Mouse (Mus musculus) hindbrain, postnatal 0 days (tissue): ENCODE measurements around the gene Mlc1. TPM values are rescaled to one million over a fixed set of nuclear protein-coding genes. Genes with fewer than 3 reads are reported as not detected.
A peak's percentile ranks its signal among the peaks of the same experiment; 100 is the strongest.

ENCODE experiments used
- ATAC-seq: fragments of 200-750 bp; cut with Nextera tagmentation; 2 replicates; pipeline ENCODE4 v1.8.0; 2017; ENCODE audit warnings: mild to moderate bottlenecking, moderate TSS enrichment, moderate library complexity
- DNase-seq: peaks from one replicate; pipeline ENCODE4 v3.0.0-alpha.2; 2015; ENCODE audit warnings: low spot score
- H3K27ac ChIP-seq: fragments of 300-500 bp; sonication (generic); 2 replicates; pipeline ENCODE4 v1.5.1; 2014; ENCODE audit warnings: mild to moderate bottlenecking
- H3K27me3 ChIP-seq: fragments of 300-500 bp; sonication (generic); 2 replicates; pipeline ENCODE4 v1.6.1; 2014; ENCODE audit warnings: low read length, mixed read lengths; ENCODE audit not compliant: insufficient read depth
- H3K36me3 ChIP-seq: fragments of 300-500 bp; sonication (generic); 2 replicates; pipeline ENCODE4 v1.6.1; 2014; ENCODE audit warnings: low read length, mixed read lengths; ENCODE audit not compliant: insufficient read depth
- H3K4me1 ChIP-seq: fragments of 300-500 bp; sonication (generic); 2 replicates; pipeline ENCODE4 v1.6.1; 2014; ENCODE audit warnings: antibody characterized with exemption, low read length, mixed read lengths; ENCODE audit not compliant: insufficient read depth
- H3K4me2 ChIP-seq: fragments of 300-500 bp; sonication (generic); 2 replicates; pipeline ENCODE4 v1.6.1; 2014; ENCODE audit warnings: low read depth, mild to moderate bottlenecking, low read length, moderate library complexity, mixed read lengths
- H3K4me3 ChIP-seq: fragments of 300-500 bp; sonication (generic); 2 replicates; pipeline ENCODE4 v1.5.1; 2014; ENCODE audit warnings: low read length
- H3K9ac ChIP-seq: fragments of 300-500 bp; sonication (generic); replicated peaks from 2 replicates; pipeline ENCODE4 v1.6.1; 2014; ENCODE audit warnings: mild to moderate bottlenecking, low read length, moderate library complexity, mixed read lengths
- H3K9me3 ChIP-seq: fragments of 300-500 bp; sonication (generic); 2 replicates; pipeline ENCODE4 v1.6.1; 2016; ENCODE audit warnings: low read length, mixed read lengths
- CTCF ChIP-seq: IDR thresholded peaks from 2 replicates; pipeline ENCODE4 v1.5.1; 2016; ENCODE audit warnings: antibody characterized with exemption, control low read depth, low read depth
- WGBS: fragments of 180-500 bp; shearing (Covaris S2); extraction: QIAGEN DNeasy Blood & Tissue Kit; methylation state at CpG from one replicate; pipeline ENCODE4 v1.1.7; 2014; 5-methylcytosine and 5-hydroxymethylcytosine counted together
- polyA plus RNA-seq: library from polyadenylated mRNA; unstranded; fragments of >200 nt; fragmentation: Nextera tagmentation; extraction: Ambion mirVana; gene quantifications from 2 replicates; pipeline ENCODE4 v1.2.1, GENCODE M21; 2015
- total RNA-seq: library from RNA; depleted of rRNA; stranded (reverse); fragments of >200 nt; gene quantifications from 2 replicates; pipeline ENCODE4 v1.2.3, GENCODE M21; 2014

Mlc1 gene
- total and polyA plus RNA-seq, 2 experiments from 2014 or later: 72.5 to 111 TPM

GRCm38 (mm10) chr15:88964070-88964578 is 14.7 kb downstream of the Mlc1 start:
- H3K27ac ChIP-seq: no peak overlapping the region
- DNase-seq: no peak
- H3K27me3 ChIP-seq: no peaks in the 10 kb centered on the region
- WGBS: 95% methylated on average over 2 of the region's 2 CpGs
- no peaks in the 10 kb centered on the region for H3K36me3 ChIP-seq
- TF ChIP-seq CTCF: no peak
- H3K4me1 ChIP-seq: no peaks in the 10 kb centered on the region
- no peaks in the 10 kb centered on the region for H3K9me3 ChIP-seq
- no peak for ATAC-seq
- no peak overlapping the region for H3K4me2 ChIP-seq
- no peak overlapping the region for H3K9ac ChIP-seq
- no peak overlapping the region for H3K4me3 ChIP-seq

- no peak overlapping the region for H3K27ac ChIP-seq
- no peak for TF ChIP-seq CTCF
- peaks cover 5% of the 10 kb centered on the region; the same call in 1 of the 2 replicates for H3K4me1 ChIP-seq
- no peaks in the 10 kb centered on the region for H3K27me3 ChIP-seq
- no peaks in the 10 kb centered on the region for H3K36me3 ChIP-seq
- no peak for DNase-seq
- WGBS: 81% methylated on average over 4 of the region's 4 CpGs
- no peaks in the 10 kb centered on the region for H3K9me3 ChIP-seq
- no peak for ATAC-seq
- no peak overlapping the region for H3K4me2 ChIP-seq
- no peak overlapping the region for H3K4me3 ChIP-seq
- no peak overlapping the region for H3K9ac ChIP-seq
These were observed 21.3 kb downstream of the Mlc1 start for GRCm38 (mm10) chr15:88957522-88957921.

DNA sequence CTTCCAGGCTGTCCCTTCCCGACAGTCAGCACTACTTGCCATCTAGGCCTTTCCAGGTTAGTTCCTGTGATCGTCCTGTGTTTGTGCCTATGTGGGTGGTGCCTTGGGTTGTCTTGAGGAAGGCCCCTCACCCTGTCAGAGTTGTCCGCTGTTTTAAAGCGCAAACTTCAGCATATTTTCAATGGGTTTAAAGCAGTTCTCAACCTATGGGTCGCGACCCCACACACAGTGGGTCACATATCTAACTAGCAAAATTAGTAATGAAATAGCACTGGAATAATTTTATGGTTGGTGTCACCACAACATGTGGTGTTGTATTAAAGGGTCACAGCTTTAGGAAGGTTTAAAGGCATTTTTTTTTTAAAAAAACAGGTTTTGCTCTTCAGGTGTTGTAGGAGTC is 23.5 kb downstream of the Mlc1 start:
- DNase-seq (no peak), ATAC-seq (no peak)
- no peak overlapping the region for H3K4me3 ChIP-seq
- WGBS: 79% methylated on average over 6 of the region's 6 CpGs
- H3K27me3 ChIP-seq: no peaks in the 10 kb centered on the region
- H3K4me1 ChIP-seq: peaks cover 5% of the 10 kb centered on the region; the same call in 1 of the 2 replicates
- H3K36me3 ChIP-seq: no peaks in the 10 kb centered on the region
- no peak overlapping the region for H3K27ac ChIP-seq
- no peak overlapping the region for H3K9ac ChIP-seq
- H3K9me3 ChIP-seq: no peaks in the 10 kb centered on the region
- no peak overlapping the region for H3K4me2 ChIP-seq
- no peak for TF ChIP-seq CTCF

DNA sequence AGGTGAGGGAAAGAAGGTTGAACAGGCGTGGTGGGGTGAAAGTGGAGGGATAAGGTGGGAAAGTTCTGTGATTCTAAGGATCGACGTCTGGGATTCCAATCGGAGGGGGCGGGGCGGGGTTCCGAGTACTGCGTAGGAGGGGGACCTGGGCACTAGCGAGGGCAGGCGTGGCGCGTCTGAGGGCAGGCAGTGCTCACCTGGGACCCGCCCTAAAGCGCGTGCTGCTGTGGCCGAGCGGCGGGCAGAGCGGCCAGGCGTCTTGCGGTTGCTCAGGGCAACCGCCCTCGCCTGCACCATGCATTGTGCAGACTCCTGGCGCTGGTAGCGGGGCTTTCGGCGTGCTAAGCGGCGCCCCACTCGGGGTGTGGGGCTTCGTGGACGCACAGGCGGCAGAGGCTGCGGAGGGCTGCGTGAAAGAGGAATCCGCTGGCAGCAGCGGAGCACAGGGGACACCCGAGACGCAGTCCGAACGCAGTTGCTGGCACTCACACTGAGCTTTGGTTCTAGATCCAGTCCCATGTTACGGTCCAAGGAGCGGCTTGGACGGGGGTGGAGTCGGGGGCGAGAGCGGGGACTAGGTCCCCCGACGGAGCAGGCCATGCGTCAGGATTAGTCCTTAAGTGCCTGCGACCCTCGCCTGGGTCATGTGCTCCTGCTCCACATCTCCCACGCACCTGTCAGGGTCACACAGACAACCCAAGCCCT is 24.3 kb downstream of the Mlc1 start, which contains the start of gene Ttll8:
Gene Ttll8, minus strand, starts transcription at position 51 of the 705 bp plus-strand sequence.
- peak; percentile 82 for ATAC-seq
- peak; percentile 59 for DNase-seq
- TF ChIP-seq CTCF: no peak
- Histone ChIP-seq H3K27ac (no peak within 1 kb of the TSS), H3K4me1 (peaks cover 5% of the 10 kb centered on the region; the same call in 1 of the 2 replicates), H3K4me3 (peak within 1 kb of the TSS; percentile 42), H3K9me3 (no peaks in the 10 kb centered on the region), H3K36me3 (no peaks in the 10 kb centered on the region), H3K4me2 (peak within 1 kb of the TSS; percentile 79), H3K27me3 (no peaks in the 10 kb centered on the region), H3K9ac (peak within 1 kb of the TSS; percentile 52)
- WGBS: 4% methylated on average over 50 of the region's 53 CpGs

- H3K27ac ChIP-seq: no peak overlapping the region
- no peaks in the 10 kb centered on the region for H3K9me3 ChIP-seq
- peaks cover 5% of the 10 kb centered on the region; the same call in 1 of the 2 replicates for H3K4me1 ChIP-seq
- WGBS: 73% methylated on average over 4 of the region's 4 CpGs
- no peaks in the 10 kb centered on the region for H3K27me3 ChIP-seq
- TF ChIP-seq CTCF: no peak
- H3K9ac ChIP-seq: no peak overlapping the region
- ATAC-seq: no peak
- DNase-seq: no peak
- no peak overlapping the region for H3K4me3 ChIP-seq
- no peak overlapping the region for H3K4me2 ChIP-seq
- H3K36me3 ChIP-seq: no peaks in the 10 kb centered on the region
These were observed 27.6 kb downstream of the Mlc1 start for GRCm38 (mm10) chr15:88951246-88951645.

DNA sequence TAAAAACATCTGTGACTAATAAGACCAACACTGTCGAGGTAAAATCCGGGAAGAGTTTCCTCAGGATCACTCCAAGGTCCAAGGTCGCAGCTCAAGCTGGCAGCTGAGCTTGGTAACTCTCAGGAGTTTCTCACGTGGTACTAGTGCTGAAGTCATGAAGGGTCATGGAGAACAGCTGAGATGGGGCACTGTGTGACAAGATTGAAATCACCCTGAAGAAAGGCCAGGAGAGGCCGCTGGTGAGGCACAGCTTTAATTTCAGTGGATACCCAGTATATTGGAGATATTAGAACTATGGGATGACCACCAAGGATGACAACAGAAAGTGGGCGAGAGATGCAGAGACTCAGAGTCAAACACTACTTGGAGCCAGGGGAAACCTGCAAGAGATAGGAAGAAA is 32.0 kb downstream of the Mlc1 start:
- Histone ChIP-seq H3K36me3 (no peaks in the 10 kb centered on the region), H3K27me3 (no peaks in the 10 kb centered on the region), H3K9ac (no peak overlapping the region), H3K4me3 (no peak overlapping the region), H3K9me3 (no peaks in the 10 kb centered on the region), H3K4me1 (no peaks in the 10 kb centered on the region), H3K4me2 (no peak overlapping the region), H3K27ac (no peak overlapping the region)
- DNase-seq (no peak), ATAC-seq (no peak)
- no peak for TF ChIP-seq CTCF
- 54% methylated on average over 6 of the region's 6 CpGs for WGBS
